Mouse (Mus musculus) cerebellum, adult 9-10 months (tissue): ENCODE results near the gene Adgrg7.

Source experiments
- DNase-seq: peaks from one replicate; pipeline ENCODE4 v3.0.0; 2022

The Adgrg7 gene

GRCm38 (mm10) chr16:56795481-56796139 lies at the start of gene Adgrg7:
Gene Adgrg7 (minus strand): TSS chr16:56795855.
- DNase-seq = no peak

GRCm38 (mm10) chr16:56842988-56843387 lies 47.3 kb upstream of the Adgrg7 start:
- no peak for DNase-seq

- DNase-seq = no peak
Observed at GRCm38 (mm10) chr16:56833312-56833711, 37.7 kb upstream of the Adgrg7 start.

- DNase-seq = no peak
Observed at GRCm38 (mm10) chr16:56831986-56832385, 36.3 kb upstream of the Adgrg7 start.

GRCm38 (mm10) chr16:56801370-56802109 lies 5.9 kb upstream of the Adgrg7 start:
- no peak for DNase-seq

- DNase-seq = no peak
Observed at GRCm38 (mm10) chr16:56800946-56801345, 5.3 kb upstream of the Adgrg7 start.

GRCm38 (mm10) chr16:56800469-56800868 lies 4.8 kb upstream of the Adgrg7 start:
- peak; percentile 40 for DNase-seq

- DNase-seq = no peak
Observed at GRCm38 (mm10) chr16:56799541-56800029, 3.9 kb upstream of the Adgrg7 start.

GRCm38 (mm10) chr16:56798873-56799272 lies 3.2 kb upstream of the Adgrg7 start:
- DNase-seq = no peak

- no peak for DNase-seq
Observed at GRCm38 (mm10) chr16:56794383-56795144, 1.1 kb downstream of the Adgrg7 start.

GRCm38 (mm10) chr16:56793778-56794177 lies 1.9 kb downstream of the Adgrg7 start:
- no peak for DNase-seq

- no peak for DNase-seq
Observed at GRCm38 (mm10) chr16:56785943-56786342, 9.7 kb downstream of the Adgrg7 start.

GRCm38 (mm10) chr16:56771163-56772105 lies 24.2 kb downstream of the Adgrg7 start:
- DNase-seq = peak; percentile 53

GRCm38 (mm10) chr16:56729060-56729459 lies 66.6 kb downstream of the Adgrg7 start:
- DNase-seq = no peak

- DNase-seq = no peak
Observed at GRCm38 (mm10) chr16:56724927-56725326, 70.7 kb downstream of the Adgrg7 start.

GRCm38 (mm10) chr16:56722357-56722756 lies 73.3 kb downstream of the Adgrg7 start:
- no peak for DNase-seq

GRCm38 (mm10) chr16:56719031-56719430 lies 76.6 kb downstream of the Adgrg7 start:
- no peak for DNase-seq

GRCm38 (mm10) chr16:56717224-56718200 lies 78.1 kb downstream of the Adgrg7 start, which contains the start of gene Tfg:
Gene Tfg (minus strand): TSS chr16:56717450.
- DNase-seq = peak; percentile 99

- DNase-seq = peak; percentile 57
Observed at GRCm38 (mm10) chr16:56716557-56717179, 79.0 kb downstream of the Adgrg7 start.

- no peak for DNase-seq
Observed at GRCm38 (mm10) chr16:56715608-56716007, 80.0 kb downstream of the Adgrg7 start.
